Mouse (Mus musculus) heart, embryonic 15.5 days (tissue): ENCODE results near the gene Ndufs6. TPM values are rescaled to one million over a fixed set of nuclear protein-coding genes. Genes with fewer than 3 reads are reported as not detected.
A peak's percentile ranks its signal among the peaks of the same experiment; 100 is the strongest.

Source experiments
- ATAC-seq: fragments of 200-750 bp; cut with Nextera tagmentation; replicated peaks from 2 replicates; pipeline ENCODE4 v1.8.0; 2017; ENCODE audit warnings: low read depth, moderate TSS enrichment; ENCODE audit not compliant: insufficient number of reproducible peaks, insufficient read depth, low FRiP score
- H3K27ac ChIP-seq: fragments of 300-500 bp; sonication (generic); 2 replicates; pipeline ENCODE4 v1.5.1; 2015; ENCODE audit warnings: mild to moderate bottlenecking, inconsistent platforms
- H3K27me3 ChIP-seq: fragments of 300-500 bp; sonication (generic); 2 replicates; pipeline ENCODE4 v1.6.1; 2015; ENCODE audit warnings: inconsistent platforms
- H3K36me3 ChIP-seq: fragments of 300-500 bp; sonication (generic); 2 replicates; pipeline ENCODE4 v1.6.1; 2015; ENCODE audit warnings: mild to moderate bottlenecking, inconsistent platforms
- H3K4me1 ChIP-seq: fragments of 300-500 bp; sonication (generic); replicated peaks from 2 replicates; pipeline ENCODE4 v1.6.1; 2015; ENCODE audit warnings: inconsistent platforms
- H3K4me2 ChIP-seq: fragments of 300-500 bp; sonication (generic); 2 replicates; pipeline ENCODE4 v1.6.1; 2015; ENCODE audit warnings: inconsistent platforms, mild to moderate bottlenecking, moderate library complexity
- H3K4me3 ChIP-seq: fragments of 300-500 bp; sonication (generic); 2 replicates; pipeline ENCODE4 v1.5.1; 2015; ENCODE audit warnings: mild to moderate bottlenecking, inconsistent platforms
- H3K9ac ChIP-seq: fragments of 300-500 bp; sonication (generic); 2 replicates; pipeline ENCODE4 v1.6.1; 2015; ENCODE audit warnings: mild to moderate bottlenecking, inconsistent platforms
- H3K9me3 ChIP-seq: fragments of 300-500 bp; sonication (generic); replicated peaks from 2 replicates; pipeline ENCODE4 v1.6.1; 2016; ENCODE audit warnings: inconsistent platforms
- WGBS: fragments of 180-500 bp; shearing (Covaris S2); methylation state at CpG from one replicate; pipeline ENCODE4 v1.1.7; 2015; ENCODE audit warnings: mixed read lengths; 5-methylcytosine and 5-hydroxymethylcytosine counted together
- polyA plus RNA-seq: library from polyadenylated mRNA; unstranded; fragments of >200 nt; fragmentation: Nextera tagmentation; extraction: Ambion mirVana; gene quantifications from 2 replicates; pipeline ENCODE4 v1.2.1, GENCODE M21; 2015

Gene Ndufs6
- polyA plus RNA-seq, 1 experiment from 2014 or later = 761 TPM

DNA sequence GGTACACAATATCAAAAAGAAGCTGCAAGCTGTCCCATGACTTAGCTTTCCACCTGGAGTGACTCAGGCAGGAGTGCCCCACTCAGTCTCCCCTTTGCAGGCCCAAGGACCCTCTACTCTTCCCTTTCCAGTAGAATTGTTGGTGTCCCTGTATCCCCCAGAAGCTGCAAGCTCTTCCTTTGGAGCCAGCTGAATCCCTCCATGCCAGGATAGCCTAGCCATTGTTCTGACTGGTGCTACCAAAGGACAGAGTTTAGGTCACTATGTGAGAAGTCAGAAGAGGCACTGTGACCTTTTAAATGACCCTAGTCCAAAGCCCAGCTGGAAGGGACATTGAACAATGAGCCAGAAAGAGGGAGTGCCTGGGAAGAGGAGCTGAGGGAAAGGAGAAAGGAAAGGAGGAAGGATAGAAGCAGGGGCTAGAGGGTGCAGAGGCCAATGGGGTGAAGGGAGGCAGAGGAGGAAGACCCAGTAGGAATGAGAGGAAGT lies 55.5 kb downstream of the Ndufs6 start:
- Histone ChIP-seq H3K27ac (peak overlapping the region; percentile 61; the same call in 1 of the 2 replicates), H3K9ac (no peak overlapping the region), H3K36me3 (no peaks in the 10 kb centered on the region), H3K9me3 (no peaks in the 10 kb centered on the region), H3K4me3 (no peak overlapping the region), H3K4me1 (peaks cover 84% of the 10 kb centered on the region), H3K27me3 (peaks cover 56% of the 10 kb centered on the region), H3K4me2 (0 out of 2 replicates have a peak overlapping the region, but pooled peaks have one; percentile 65)
- no peak for ATAC-seq

DNA sequence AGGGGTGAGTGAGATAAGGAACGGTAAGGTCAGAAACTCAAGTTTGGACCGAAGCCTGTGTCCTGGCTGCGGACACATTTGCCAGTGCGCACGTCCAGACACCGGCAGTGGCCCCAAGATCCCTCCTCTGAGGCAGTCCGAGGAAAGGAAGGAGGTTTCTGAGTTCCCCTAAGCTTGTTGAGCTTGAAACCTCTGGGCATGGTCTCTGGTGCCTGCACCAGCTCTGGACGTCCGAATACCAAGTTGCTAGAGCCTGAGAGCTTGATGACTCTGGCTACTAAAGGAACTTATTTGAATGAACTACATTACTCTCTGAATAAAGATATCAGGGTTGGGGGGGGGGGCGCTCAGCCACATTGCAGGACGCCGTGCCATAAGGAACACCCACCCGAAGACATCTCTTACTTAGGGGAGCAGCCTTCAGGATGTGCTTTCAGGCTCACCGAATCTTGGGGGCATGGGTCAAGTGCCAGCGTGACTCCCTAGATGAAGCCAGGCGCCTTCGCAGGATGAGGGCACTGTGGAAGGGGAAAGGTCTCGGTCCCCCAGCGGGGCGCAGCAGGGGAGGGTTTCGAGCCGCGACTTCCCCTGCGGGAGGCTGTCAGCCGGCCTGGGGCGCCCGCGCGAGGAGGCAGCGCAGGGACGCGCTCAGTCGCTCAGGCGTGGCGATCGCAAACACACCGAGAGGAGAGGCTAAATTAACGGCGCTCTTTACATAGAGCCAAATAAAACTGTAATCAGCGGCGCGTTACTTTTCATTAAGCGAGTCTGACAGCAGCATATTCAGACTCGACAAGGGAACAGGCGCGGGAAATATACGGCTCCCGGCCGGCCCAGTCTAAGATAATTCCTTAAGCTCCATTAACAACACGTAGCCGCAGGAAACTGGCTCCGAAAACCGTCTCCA lies 56.8 kb downstream of the Ndufs6 start:
- WGBS = 2% methylated on average over 53 of the region's 53 CpGs
- Histone ChIP-seq H3K4me1 (peaks cover 88% of the 10 kb centered on the region), H3K9ac (peak overlapping the region; percentile 47)

DNA sequence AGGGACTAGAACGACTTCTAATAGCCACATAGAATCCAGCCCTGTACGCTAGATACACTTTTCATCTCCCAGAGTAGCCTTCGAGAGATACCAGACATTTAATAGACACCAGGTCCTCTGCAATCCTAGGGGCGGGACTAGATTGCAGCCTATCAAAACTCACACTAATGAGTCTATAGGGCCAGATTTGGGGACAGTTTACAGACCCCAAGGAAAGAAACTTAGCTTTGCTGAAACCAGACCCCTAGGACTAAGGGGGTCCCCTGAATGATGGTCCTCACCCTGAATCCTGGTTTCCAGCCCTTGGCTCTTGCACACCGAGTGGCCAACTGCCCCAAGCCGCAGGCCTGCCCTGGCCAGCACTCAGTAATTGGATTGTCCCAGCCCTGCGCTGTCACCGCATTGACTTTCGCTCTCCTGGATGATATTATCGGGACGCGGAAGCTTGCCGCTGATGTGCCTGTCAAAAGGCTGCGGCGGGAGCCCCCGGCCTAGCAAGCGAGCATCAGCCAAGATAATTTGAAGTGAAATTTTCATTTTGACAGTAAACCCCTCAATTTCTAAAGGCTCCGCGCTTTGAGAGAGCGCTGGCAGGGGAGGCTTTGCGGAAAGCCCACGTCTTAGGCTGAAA lies 57.8 kb downstream of the Ndufs6 start:
- Histone ChIP-seq H3K9me3 (no peaks in the 10 kb centered on the region), H3K4me3 (peak overlapping the region; percentile 37), H3K27me3 (peaks cover 77% of the 10 kb centered on the region), H3K36me3 (no peaks in the 10 kb centered on the region), H3K27ac (peak overlapping the region; percentile 61), H3K9ac (peak overlapping the region; percentile 47), H3K4me1 (peaks cover 86% of the 10 kb centered on the region), H3K4me2 (peak overlapping the region; percentile 65)
- no peak for ATAC-seq
- 7% methylated on average over 22 of the region's 22 CpGs for WGBS

More for the DNA sequence above, 56.8 kb downstream of the Ndufs6 start:
- Histone ChIP-seq H3K27me3 (peaks cover 68% of the 10 kb centered on the region), H3K4me3 (peak overlapping the region; percentile 37), H3K27ac (peak overlapping the region; percentile 61), H3K4me2 (peak overlapping the region; percentile 65), H3K36me3 (no peaks in the 10 kb centered on the region), H3K9me3 (no peaks in the 10 kb centered on the region)
- no peak for ATAC-seq

DNA sequence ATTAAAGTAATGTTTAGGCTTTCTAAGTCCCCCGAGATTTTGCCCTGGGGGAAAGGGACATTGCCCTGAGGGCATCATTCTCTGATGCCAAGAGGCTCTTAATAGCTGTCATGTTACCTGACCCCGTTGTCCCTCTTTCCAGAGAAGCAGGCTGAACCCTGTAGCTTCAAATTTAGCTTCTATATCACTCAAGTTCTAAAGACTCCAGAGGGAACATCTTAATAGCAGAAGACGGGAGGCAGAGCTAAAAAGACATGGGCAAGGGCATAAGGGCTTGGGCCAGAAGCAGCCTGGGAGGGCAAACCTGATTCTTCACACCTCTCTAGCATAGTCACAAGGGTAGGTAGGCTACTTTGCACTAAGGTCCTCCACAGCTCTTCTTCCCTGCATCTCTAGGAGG lies 58.5 kb downstream of the Ndufs6 start:
- no peak for ATAC-seq
- H3K4me1 ChIP-seq = peaks cover 90% of the 10 kb centered on the region
- H3K4me2 ChIP-seq = no peak overlapping the region
- no peaks in the 10 kb centered on the region for H3K36me3 ChIP-seq
- H3K9ac ChIP-seq = no peak overlapping the region
- 17% methylated on average over 3 of the region's 3 CpGs for WGBS
- H3K27ac ChIP-seq = peak overlapping the region; percentile 61
- peaks cover 83% of the 10 kb centered on the region for H3K27me3 ChIP-seq
- H3K9me3 ChIP-seq = no peaks in the 10 kb centered on the region
- no peak overlapping the region for H3K4me3 ChIP-seq

Other genes starting within 250 kb of the Ndufs6 start
- 40.3 and 44.3 TPM in 2 replicates for gene Irx4, start 68.1 kb downstream of the Ndufs6 start, polyA plus RNA-seq
- gene Mrpl36, start within 50 bp of the Ndufs6 start, polyA plus RNA-seq = 117 and 140 TPM in 2 replicates
- gene Lpcat1, start 138.7 kb upstream of the Ndufs6 start, polyA plus RNA-seq = 15.9 and 19.1 TPM in 2 replicates
- gene Slc6a3, start 208.2 kb upstream of the Ndufs6 start, polyA plus RNA-seq = 0.05 and 0.14 TPM in 2 replicates